Mouse (Mus musculus): ENCODE results near the gene Carf. TPM values are rescaled to one million over a fixed set of nuclear protein-coding genes. Genes with fewer than 3 reads are reported as not detected.
"Not testable (repeated sequence)": the region's sequence is repeated elsewhere in the genome, so short reads cannot be mapped to it uniquely, and the experiment has no call there.

Carf gene
- total RNA-seq, 2 experiments from 2014 or later = 15.7 to 17.5 TPM

- not testable (repeated sequence) for ATAC-seq (replicated peaks; ENCODE audit: low FRiP score, low TSS enrichment, poor library complexity, severe bottlenecking)
Observed at GRCm38 (mm10) chr1:60177814-60178213, 79.8 kb downstream of the Carf start.

GRCm38 (mm10) chr1:60179376-60179775 lies 81.3 kb downstream of the Carf start:
- ATAC-seq (replicated peaks; ENCODE audit: low FRiP score, low TSS enrichment, poor library complexity, severe bottlenecking) = no peak

- ATAC-seq (replicated peaks; ENCODE audit: low FRiP score, low TSS enrichment, poor library complexity, severe bottlenecking) = peak; percentile 98
Observed at GRCm38 (mm10) chr1:60179932-60180783, 82.1 kb downstream of the Carf start, which contains the start of gene Nbeal1. Nbeal1 (plus strand) TSS chr1:60180599.

GRCm38 (mm10) chr1:60180784-60181221 lies 82.8 kb downstream of the Carf start:
- 0 out of 2 replicates have a peak, but pooled peaks have one; percentile 2 for ATAC-seq (replicated peaks; ENCODE audit: low FRiP score, low TSS enrichment, poor library complexity, severe bottlenecking)

GRCm38 (mm10) chr1:60188454-60188853 lies 90.4 kb downstream of the Carf start:
- no peak for ATAC-seq (replicated peaks; ENCODE audit: low FRiP score, low TSS enrichment, poor library complexity, severe bottlenecking)

GRCm38 (mm10) chr1:60196813-60197212 lies 98.8 kb downstream of the Carf start:
- no peak for ATAC-seq (replicated peaks; ENCODE audit: low FRiP score, low TSS enrichment, poor library complexity, severe bottlenecking)

- no peak for ATAC-seq (replicated peaks; ENCODE audit: low FRiP score, low TSS enrichment, poor library complexity, severe bottlenecking)
Observed at GRCm38 (mm10) chr1:60199006-60199405, 101.0 kb downstream of the Carf start.

Other genes starting within 250 kb of the Carf start
- 22.3 and 32.0 TPM in 2 replicates for gene Fam117b, start 185.2 kb upstream of the Carf start, total RNA-seq (2014; fragmentation: Nextera tagmentation)
- gene Fam117b, start 185.2 kb upstream of the Carf start, total RNA-seq (2017) = 30.0 and 32.6 TPM in 2 replicates
- 1.2 and 2.4 TPM in 2 replicates for gene Ica1l, start 55.1 kb upstream of the Carf start, total RNA-seq (2014; fragmentation: Nextera tagmentation)
- 2.9 and 4.8 TPM in 2 replicates for gene Ica1l, start 55.1 kb upstream of the Carf start, total RNA-seq (2017)
- 77.4 and 91.1 TPM in 2 replicates for gene Wdr12, start 398 bp downstream of the Carf start, total RNA-seq (2014; fragmentation: Nextera tagmentation)
- 138 and 179 TPM in 2 replicates for gene Wdr12, start 398 bp downstream of the Carf start, total RNA-seq (2017)
- 7.5 and 10.7 TPM in 2 replicates for gene Nbeal1, start 82.4 kb downstream of the Carf start, total RNA-seq (2014; fragmentation: Nextera tagmentation)
- 9.5 and 10.0 TPM in 2 replicates for gene Nbeal1, start 82.4 kb downstream of the Carf start, total RNA-seq (2017)
- gene Cyp20a1, start 245.1 kb downstream of the Carf start, total RNA-seq (2014; fragmentation: Nextera tagmentation) = 14.2 and 16.3 TPM in 2 replicates
- gene Cyp20a1, start 245.1 kb downstream of the Carf start, total RNA-seq (2017) = 29.1 and 37.1 TPM in 2 replicates

All from megakaryocyte-erythroid progenitor cell, adult 5-6 weeks (primary cell).